ENCODE assay signal across 9 mouse cellular contexts in the genomic region with DNA sequence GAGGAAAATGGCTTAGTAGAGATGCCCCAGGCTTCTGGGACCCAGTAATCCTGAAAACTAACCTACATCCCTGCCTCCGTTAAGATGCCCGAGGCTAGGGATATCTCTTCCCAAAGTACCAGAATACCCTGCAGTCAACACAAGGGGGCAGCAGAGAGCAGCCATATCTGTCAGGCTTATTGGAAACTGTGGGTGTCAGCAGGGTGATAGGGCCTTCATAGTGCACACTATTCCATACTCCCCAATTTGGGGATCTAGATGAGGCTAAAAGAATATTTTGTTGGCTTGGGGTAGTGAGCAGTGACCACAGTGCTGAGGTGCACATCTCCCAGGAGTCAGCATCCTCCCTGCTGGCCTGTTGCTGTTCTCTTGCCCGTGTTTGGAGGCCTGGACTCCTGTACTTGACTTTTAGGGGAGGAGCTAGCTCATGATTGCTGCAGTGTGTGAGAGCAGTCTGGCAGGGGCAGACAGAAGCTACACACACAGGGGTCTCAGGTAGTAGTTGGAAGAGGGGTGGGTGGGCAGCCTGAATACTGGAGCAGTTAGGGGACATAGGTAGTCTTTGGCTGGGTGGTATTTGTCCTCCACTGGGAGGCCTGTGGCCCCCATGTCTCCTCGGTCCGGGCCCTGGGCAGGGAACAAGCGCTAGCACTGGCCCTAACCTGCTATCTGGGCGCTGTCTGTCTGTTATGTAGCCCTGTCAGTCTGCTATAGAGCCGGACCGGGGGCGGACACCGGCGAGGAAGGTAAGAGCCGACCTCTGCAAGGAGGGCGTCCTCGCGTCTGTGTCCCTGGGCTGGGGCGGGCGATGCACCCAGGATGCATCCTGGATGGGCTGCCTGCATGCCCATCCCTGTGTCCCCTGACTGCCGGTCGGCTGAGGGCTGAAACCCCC. TPM values are rescaled to one million over a fixed set of nuclear protein-coding genes. Genes with fewer than 3 reads are reported as not detected.
DNase-seq lines count a peak whose midpoint lies in the region; ATAC-seq and TF ChIP-seq lines count a peak whose summit lies in the region.
"Had no signal": no experiment of that assay in that cellular context is flagged by ENCODE, and none has a peak within 500 bp of the region (broad histone marks: within the 10 kb centered on the region; RNA-seq: fewer than 3 reads in every experiment).

No protein-coding gene starts in this region.

- peak overlapping the region in 1 of 2 experiments; percentile 19; a peak in 2 of 4 replicates for H3K27ac ChIP-seq in heart, embryonic 14.5 days (replicated peaks in 1 of 2; ENCODE audit: control insufficient read depth in 1 of 2, insufficient read depth in 1 of 2, low read depth in 2 of 2, low read length in 2 of 2)
- no peak overlapping the region for H3K27ac ChIP-seq in kidney, postnatal 0 days
- no peak overlapping the region for H3K27ac ChIP-seq in liver, embryonic 14.5 days
- H3K27ac ChIP-seq in neural tube, embryonic 11.5 days (ENCODE audit: low read depth, low read length): no peak overlapping the region
- H3K27ac ChIP-seq: macrophage had no signal

- no peak overlapping the region for H3K4me3 ChIP-seq in heart, embryonic 14.5 days (ENCODE audit: control insufficient read depth in 1 of 2, insufficient read depth in 1 of 2, low read depth in 1 of 2, low read length in 2 of 2)
- H3K4me3 ChIP-seq in kidney, postnatal 0 days (replicated peaks; ENCODE audit: low read depth, low read length): no peak overlapping the region
- H3K4me3 ChIP-seq in liver, embryonic 14.5 days (ENCODE audit: insufficient read depth in 1 of 2, low read depth in 2 of 2, low read length in 2 of 2): no peak overlapping the region
- no peak overlapping the region for H3K4me3 ChIP-seq in neural tube, embryonic 11.5 days (ENCODE audit: low read depth, low read length)

- no peak for TF ChIP-seq EP300 in liver, embryonic 14.5 days (IDR thresholded peaks at IDR 0.05; ENCODE audit: low read depth)

- H3K4me1 ChIP-seq in heart, embryonic 14.5 days (ENCODE audit: control insufficient read depth in 2 of 2, insufficient read depth in 2 of 2, low read length in 2 of 2): peaks cover 5 to 12% of the 10 kb centered on the region in 2 experiments
- no peaks in the 10 kb centered on the region for H3K4me1 ChIP-seq in kidney, postnatal 0 days (replicated peaks; ENCODE audit: insufficient read depth, low read length)
- no peaks in the 10 kb centered on the region for H3K4me1 ChIP-seq in liver, embryonic 14.5 days (replicated peaks; ENCODE audit: control insufficient read depth in 2 of 2, insufficient read depth in 2 of 2, low read length in 1 of 2)
- H3K4me1 ChIP-seq in neural tube, embryonic 11.5 days (ENCODE audit: control insufficient read depth, insufficient read depth, low read length): no peaks in the 10 kb centered on the region

- 81% methylated on average over 20 of the region's 20 CpGs for WGBS in heart, embryonic 14.5 days
- WGBS in kidney, postnatal 0 days: 83% methylated on average over 20 of the region's 20 CpGs
- 82% methylated on average over 20 of the region's 20 CpGs for WGBS in liver, embryonic 14.5 days (ENCODE audit: insufficient replicate concordance)
- 87% methylated on average over 18 of the region's 20 CpGs for WGBS in neural tube, embryonic 11.5 days

- peaks cover 85% of the 10 kb centered on the region for H3K36me3 ChIP-seq in heart, embryonic 14.5 days (ENCODE audit: control insufficient read depth, insufficient read depth, low read length)
- H3K36me3 ChIP-seq in kidney, postnatal 0 days (ENCODE audit: insufficient read depth, low read length): peaks cover 63% of the 10 kb centered on the region
- peaks cover 52% of the 10 kb centered on the region for H3K36me3 ChIP-seq in liver, embryonic 14.5 days (replicated peaks; ENCODE audit: control insufficient read depth, insufficient read depth, low read depth)
- peaks cover 36% of the 10 kb centered on the region for H3K36me3 ChIP-seq in neural tube, embryonic 11.5 days (ENCODE audit: control insufficient read depth, insufficient read depth, low read length)

- H3K9ac ChIP-seq in heart, embryonic 14.5 days (ENCODE audit: low read length): no peak overlapping the region
- no peak overlapping the region for H3K9ac ChIP-seq in kidney, postnatal 0 days (ENCODE audit: low read depth, low read length)
- H3K9ac ChIP-seq in liver, embryonic 14.5 days (replicated peaks): no peak overlapping the region
- no peak overlapping the region for H3K9ac ChIP-seq in neural tube, embryonic 11.5 days (ENCODE audit: low read length)

- DNase-seq in ES-CJ7 (ENCODE audit: low read depth, low spot score): peak; percentile 70
- peak; percentile 87 for DNase-seq in brain, adult 2 months (ENCODE audit: low read depth, low spot score)
- peak; percentile 82 for DNase-seq in kidney, postnatal 0 days (ENCODE audit: low spot score)
- peak; percentile 52 to 61 (median 53) for DNase-seq in liver, embryonic 14.5 days (ENCODE audit: low read depth in 3 of 3, low spot score in 3 of 3)
- peak; percentile 79 for DNase-seq in neural tube, embryonic 11.5 days (ENCODE audit: low spot score)
- peak; percentile 73 for DNase-seq in thymus, postnatal 14 days

- ATAC-seq in erythroblast, adult 5-6 weeks (replicated peaks; ENCODE audit: low FRiP score, poor library complexity, severe bottlenecking): peak; percentile 75
- ATAC-seq in heart, embryonic 14.5 days (ENCODE audit: insufficient number of reproducible peaks, insufficient read depth, low FRiP score, low read depth): peak; percentile 62
- ATAC-seq in kidney, postnatal 0 days (replicated peaks; ENCODE audit: low FRiP score, low read depth): 0 out of 2 replicates have a peak, but pooled peaks have one; percentile 19
- peak; percentile 50 for ATAC-seq in liver, embryonic 14.5 days (ENCODE audit: insufficient read depth)
- ATAC-seq in neural tube, embryonic 11.5 days (ENCODE audit: insufficient read depth, low FRiP score, low TSS enrichment): peak; percentile 85

- H3K4me2 ChIP-seq in heart, embryonic 14.5 days (ENCODE audit: low read length): no peak overlapping the region
- H3K4me2 ChIP-seq in kidney, postnatal 0 days (ENCODE audit: low read length): no peak overlapping the region
- no peak overlapping the region for H3K4me2 ChIP-seq in liver, embryonic 14.5 days (ENCODE audit: low read depth)
- H3K4me2 ChIP-seq in neural tube, embryonic 11.5 days (ENCODE audit: low read depth): no peak overlapping the region

- no peaks in the 10 kb centered on the region for H3K27me3 ChIP-seq in heart, embryonic 14.5 days (ENCODE audit: control insufficient read depth, insufficient read depth, low read length)
- no peaks in the 10 kb centered on the region for H3K27me3 ChIP-seq in kidney, postnatal 0 days (ENCODE audit: insufficient read depth, low read length)
- H3K27me3 ChIP-seq in liver, embryonic 14.5 days (ENCODE audit: control insufficient read depth, insufficient read depth, low read length): no peaks in the 10 kb centered on the region
- no peaks in the 10 kb centered on the region for H3K27me3 ChIP-seq in neural tube, embryonic 11.5 days (ENCODE audit: control insufficient read depth, insufficient read depth, low read length)

- peak; percentile 97 for TF ChIP-seq CTCF in kidney, postnatal 0 days (IDR thresholded peaks at IDR 0.05; ENCODE audit: low read depth)
- peak; percentile 97 for TF ChIP-seq CTCF in liver, embryonic 14.5 days (IDR thresholded peaks at IDR 0.05; ENCODE audit: low read depth)

- H3K9me3 ChIP-seq in heart, embryonic 14.5 days (ENCODE audit: control insufficient read depth, low read length): no peaks in the 10 kb centered on the region
- no peaks in the 10 kb centered on the region for H3K9me3 ChIP-seq in kidney, postnatal 0 days (replicated peaks; ENCODE audit: low read length)
- H3K9me3 ChIP-seq in liver, embryonic 14.5 days (ENCODE audit: control insufficient read depth, low read length): no peaks in the 10 kb centered on the region
- no peaks in the 10 kb centered on the region for H3K9me3 ChIP-seq in neural tube, embryonic 11.5 days (ENCODE audit: control insufficient read depth, low read length)

RNA-seq across cellular contexts. Expression of a gene that starts 20.3 kb away (rescaled TPM):
- 6.9 and 9.0 TPM in 2 replicates for total RNA-seq in erythroblast, adult 5-6 weeks (2015; ENCODE audit: low replicate concordance)
- 3.6 and 3.9 TPM in 2 replicates for total RNA-seq in erythroblast, adult 5-6 weeks (2017; ENCODE audit: low replicate concordance)
- polyA plus RNA-seq in heart, embryonic 14.5 days (2014; fragmentation: Nextera tagmentation; extraction: Ambion mirVana): 1,706 and 1,786 TPM in 2 replicates
- polyA plus RNA-seq in kidney, postnatal 0 days (2015; fragmentation: Nextera tagmentation; extraction: Ambion mirVana): 227 and 239 TPM in 2 replicates
- 29.3 and 37.4 TPM in 2 replicates for polyA plus RNA-seq in liver, embryonic 14.5 days (2012; rRNA removed)
- 35.0 and 38.1 TPM in 2 replicates for polyA plus RNA-seq in liver, embryonic 14.5 days (2014; fragmentation: Nextera tagmentation; extraction: Ambion mirVana)
- polyA plus RNA-seq in neural tube, embryonic 11.5 days (2014; fragmentation: Nextera tagmentation; extraction: Ambion mirVana): 198 and 211 TPM in 2 replicates

RNA-seq across cellular contexts. Expression of a gene that starts 21.7 kb away (rescaled TPM):
- total RNA-seq in erythroblast, adult 5-6 weeks (2015; ENCODE audit: low replicate concordance): 14.8 and 15.0 TPM in 2 replicates
- total RNA-seq in erythroblast, adult 5-6 weeks (2017; ENCODE audit: low replicate concordance): 8.5 and 13.6 TPM in 2 replicates
- polyA plus RNA-seq in heart, embryonic 14.5 days (2014; fragmentation: Nextera tagmentation; extraction: Ambion mirVana): 14.6 and 15.5 TPM in 2 replicates
- polyA plus RNA-seq in kidney, postnatal 0 days (2015; fragmentation: Nextera tagmentation; extraction: Ambion mirVana): 11.5 and 13.2 TPM in 2 replicates
- polyA plus RNA-seq in liver, embryonic 14.5 days (2012; rRNA removed): 22.4 and 22.6 TPM in 2 replicates
- polyA plus RNA-seq in liver, embryonic 14.5 days (2014; fragmentation: Nextera tagmentation; extraction: Ambion mirVana): 4.7 and 6.3 TPM in 2 replicates
- polyA plus RNA-seq in neural tube, embryonic 11.5 days (2014; fragmentation: Nextera tagmentation; extraction: Ambion mirVana): 21.5 and 21.9 TPM in 2 replicates

RNA-seq across cellular contexts. Expression of a gene that starts 26.4 kb away (rescaled TPM):
- 111 and 139 TPM in 2 replicates for total RNA-seq in erythroblast, adult 5-6 weeks (2015; ENCODE audit: low replicate concordance)
- total RNA-seq in erythroblast, adult 5-6 weeks (2017; ENCODE audit: low replicate concordance): 75.3 and 179 TPM in 2 replicates
- polyA plus RNA-seq in heart, embryonic 14.5 days (2014; fragmentation: Nextera tagmentation; extraction: Ambion mirVana): 586 and 589 TPM in 2 replicates
- polyA plus RNA-seq in kidney, postnatal 0 days (2015; fragmentation: Nextera tagmentation; extraction: Ambion mirVana): 350 and 357 TPM in 2 replicates
- polyA plus RNA-seq in liver, embryonic 14.5 days (2012; rRNA removed): 41.5 and 87.7 TPM in 2 replicates
- 100.0 and 101 TPM in 2 replicates for polyA plus RNA-seq in liver, embryonic 14.5 days (2014; fragmentation: Nextera tagmentation; extraction: Ambion mirVana)
- polyA plus RNA-seq in neural tube, embryonic 11.5 days (2014; fragmentation: Nextera tagmentation; extraction: Ambion mirVana): 53.3 and 58.2 TPM in 2 replicates

RNA-seq across cellular contexts. Expression of a gene that starts 36.5 kb away (rescaled TPM):
- 1.0 and 1.9 TPM in 2 replicates for total RNA-seq in erythroblast, adult 5-6 weeks (2015; ENCODE audit: low replicate concordance)
- total RNA-seq in erythroblast, adult 5-6 weeks (2017; ENCODE audit: low replicate concordance): 7.5 and 8.2 TPM in 2 replicates
- polyA plus RNA-seq in heart, embryonic 14.5 days (2014; fragmentation: Nextera tagmentation; extraction: Ambion mirVana): 13.3 and 17.5 TPM in 2 replicates
- polyA plus RNA-seq in kidney, postnatal 0 days (2015; fragmentation: Nextera tagmentation; extraction: Ambion mirVana): 14.8 and 16.7 TPM in 2 replicates
- polyA plus RNA-seq in liver, embryonic 14.5 days (2012; rRNA removed): 8.2 and 12.0 TPM in 2 replicates
- polyA plus RNA-seq in liver, embryonic 14.5 days (2014; fragmentation: Nextera tagmentation; extraction: Ambion mirVana): 6.4 and 6.8 TPM in 2 replicates
- 30.6 and 36.0 TPM in 2 replicates for polyA plus RNA-seq in neural tube, embryonic 11.5 days (2014; fragmentation: Nextera tagmentation; extraction: Ambion mirVana)

RNA-seq across cellular contexts. Expression of a gene that starts 45.5 kb away (rescaled TPM):
- total RNA-seq in erythroblast, adult 5-6 weeks (2015; ENCODE audit: low replicate concordance): not detected in 2 replicates
- total RNA-seq in erythroblast, adult 5-6 weeks (2017; ENCODE audit: low replicate concordance): 0.42 TPM in 1 of 2 replicates, not detected in the other
- polyA plus RNA-seq in heart, embryonic 14.5 days (2014; fragmentation: Nextera tagmentation; extraction: Ambion mirVana): not detected in 2 replicates
- not detected in 2 replicates for polyA plus RNA-seq in kidney, postnatal 0 days (2015; fragmentation: Nextera tagmentation; extraction: Ambion mirVana)
- 0.02 TPM in 1 of 2 replicates, not detected in the other for polyA plus RNA-seq in liver, embryonic 14.5 days (2012; rRNA removed)
- polyA plus RNA-seq in liver, embryonic 14.5 days (2014; fragmentation: Nextera tagmentation; extraction: Ambion mirVana): not detected in 2 replicates
- polyA plus RNA-seq in neural tube, embryonic 11.5 days (2014; fragmentation: Nextera tagmentation; extraction: Ambion mirVana): not detected in 2 replicates
- polyA plus RNA-seq: macrophage had no signal

Comparison
In these comparisons a context has a peak if more than half of its experiments do, and no peak if none do; other contexts are left out.
1. ATAC-seq: peak in every context shown above with its lines; median percentile 85 in neural tube, embryonic 11.5 days; 75 in erythroblast, adult 5-6 weeks; 62 in heart, embryonic 14.5 days; 50 in liver, embryonic 14.5 days; 19 in kidney, postnatal 0 days.